Mouse (Mus musculus) cerebellum, adult 11-12 months (tissue): ENCODE results near the gene Eif4g3.
"Not testable (repeated sequence)": the region's sequence is repeated elsewhere in the genome, so short reads cannot be mapped to it uniquely, and the experiment has no call there.

Experiments
- DNase-seq: peaks from one replicate; pipeline ENCODE4 v3.0.0; 2022

The Eif4g3 gene

GRCm38 (mm10) chr4:137992890-137993289 lies at the start of gene Eif4g3:
Eif4g3 (plus strand) TSS chr4:137993022.
- DNase-seq, result no peak

- no peak for DNase-seq
Observed at GRCm38 (mm10) chr4:137943540-137943939, 49.3 kb upstream of the Eif4g3 start.

GRCm38 (mm10) chr4:137945376-137945775 lies 47.4 kb upstream of the Eif4g3 start:
- DNase-seq, result no peak

- DNase-seq, result no peak
Observed at GRCm38 (mm10) chr4:137946419-137946818, 46.4 kb upstream of the Eif4g3 start.

GRCm38 (mm10) chr4:137952840-137953239 lies 40.0 kb upstream of the Eif4g3 start:
- peak; percentile 60 for DNase-seq

GRCm38 (mm10) chr4:137954184-137954583 lies 38.6 kb upstream of the Eif4g3 start:
- no peak for DNase-seq

GRCm38 (mm10) chr4:137954926-137955396 lies 37.9 kb upstream of the Eif4g3 start:
- DNase-seq, result no peak

GRCm38 (mm10) chr4:137956260-137956659 lies 36.6 kb upstream of the Eif4g3 start:
- DNase-seq, result no peak

GRCm38 (mm10) chr4:137959889-137960665 lies 32.7 kb upstream of the Eif4g3 start:
- no peak for DNase-seq

GRCm38 (mm10) chr4:137960757-137961156 lies 32.1 kb upstream of the Eif4g3 start:
- DNase-seq, result no peak

- no peak for DNase-seq
Observed at GRCm38 (mm10) chr4:137962643-137963350, 30.0 kb upstream of the Eif4g3 start.

- no peak for DNase-seq
Observed at GRCm38 (mm10) chr4:137963431-137963830, 29.4 kb upstream of the Eif4g3 start.

- DNase-seq, result peak; percentile 79
Observed at GRCm38 (mm10) chr4:137963881-137964584, 28.8 kb upstream of the Eif4g3 start.

- DNase-seq, result no peak
Observed at GRCm38 (mm10) chr4:137964585-137964930, 28.3 kb upstream of the Eif4g3 start.

GRCm38 (mm10) chr4:137968203-137968602 lies 24.6 kb upstream of the Eif4g3 start:
- DNase-seq, result peak; percentile 78

- DNase-seq, result not testable (repeated sequence)
Observed at GRCm38 (mm10) chr4:137970623-137971199, 22.1 kb upstream of the Eif4g3 start.

GRCm38 (mm10) chr4:137974856-137975432 lies 17.9 kb upstream of the Eif4g3 start:
- DNase-seq, result not testable (repeated sequence)

GRCm38 (mm10) chr4:137979066-137979644 lies 13.7 kb upstream of the Eif4g3 start:
- DNase-seq, result not testable (repeated sequence)

GRCm38 (mm10) chr4:137982869-137983268 lies 10.0 kb upstream of the Eif4g3 start:
- no peak for DNase-seq

GRCm38 (mm10) chr4:137984212-137984611 lies 8.6 kb upstream of the Eif4g3 start:
- no peak for DNase-seq

- no peak for DNase-seq
Observed at GRCm38 (mm10) chr4:137984746-137985145, 8.1 kb upstream of the Eif4g3 start.

- no peak for DNase-seq
Observed at GRCm38 (mm10) chr4:137989426-137989825, 3.4 kb upstream of the Eif4g3 start.
